Mouse (Mus musculus): ENCODE measurements at regions not wholly inside any gene's neighbourhood (a gene's known extent, or its start where the extent isn't known, plus 50 kb on each side); places are given as distances from the start of the nearest gene placed in this dataset.
A peak's percentile ranks its signal among the peaks of the same experiment; 100 is the strongest.
"Not testable (repeated sequence)": the region's sequence is repeated elsewhere in the genome, so short reads cannot be mapped to it uniquely, and the experiment has no call there.

GRCm38 (mm10) chr10:56841486-56841885 lies 464.4 kb downstream of the Gja1 start:
- no peaks in the 10 kb centered on the region for H3K9me3 ChIP-seq
- peak overlapping the region; percentile 48; the same call in 1 of the 2 replicates for H3K27ac ChIP-seq
- no peak overlapping the region for H3K4me3 ChIP-seq
- no peak overlapping the region for H3K4me2 ChIP-seq
- H3K36me3 ChIP-seq: no peaks in the 10 kb centered on the region
- H3K4me1 ChIP-seq: peaks cover 21% of the 10 kb centered on the region
- WGBS: 33% methylated on average over 8 of the region's 8 CpGs
- H3K9ac ChIP-seq: no peak overlapping the region
- ATAC-seq (ENCODE audit: insufficient number of reproducible peaks, insufficient read depth, low FRiP score, low TSS enrichment, low read depth): no peak
- no peaks in the 10 kb centered on the region for H3K27me3 ChIP-seq

GRCm38 (mm10) chr10:56841973-56842372 lies 464.8 kb downstream of the Gja1 start:
- Histone ChIP-seq H3K27ac (0 out of 2 replicates have a peak overlapping the region, but pooled peaks have one; percentile 48), H3K4me2 (no peak overlapping the region), H3K36me3 (no peaks in the 10 kb centered on the region), H3K4me1 (peaks cover 21% of the 10 kb centered on the region), H3K4me3 (no peak overlapping the region), H3K9ac (no peak overlapping the region), H3K9me3 (no peaks in the 10 kb centered on the region), H3K27me3 (no peaks in the 10 kb centered on the region)
- ATAC-seq (ENCODE audit: insufficient number of reproducible peaks, insufficient read depth, low FRiP score, low TSS enrichment, low read depth): no peak
- WGBS: 39% methylated on average over 1 of the region's 1 CpGs

- H3K27me3 ChIP-seq: no peaks in the 10 kb centered on the region
- H3K36me3 ChIP-seq: no peaks in the 10 kb centered on the region
- peaks cover 13% of the 10 kb centered on the region for H3K4me1 ChIP-seq
- 76% methylated on average over 2 of the region's 2 CpGs for WGBS
- no peak overlapping the region for H3K9ac ChIP-seq
- H3K27ac ChIP-seq: no peak overlapping the region
- ATAC-seq (ENCODE audit: insufficient number of reproducible peaks, insufficient read depth, low FRiP score, low TSS enrichment, low read depth): no peak
- H3K9me3 ChIP-seq: no peaks in the 10 kb centered on the region
- H3K4me2 ChIP-seq: no peak overlapping the region
- H3K4me3 ChIP-seq: no peak overlapping the region
These were observed 475.4 kb downstream of the Gja1 start for GRCm38 (mm10) chr10:56852484-56852883.

GRCm38 (mm10) chr10:56856186-56856585 lies 479.1 kb downstream of the Gja1 start:
- WGBS: 88% methylated on average over 6 of the region's 6 CpGs
- Histone ChIP-seq H3K27me3 (no peaks in the 10 kb centered on the region), H3K4me2 (no peak overlapping the region), H3K4me3 (no peak overlapping the region), H3K4me1 (0 out of 2 replicates have a peak, but pooled peaks cover 3% of the 10 kb centered on the region), H3K9me3 (no peaks in the 10 kb centered on the region), H3K9ac (no peak overlapping the region), H3K36me3 (no peaks in the 10 kb centered on the region), H3K27ac (no peak overlapping the region)
- no peak for ATAC-seq (ENCODE audit: insufficient number of reproducible peaks, insufficient read depth, low FRiP score, low TSS enrichment, low read depth)

DNA sequence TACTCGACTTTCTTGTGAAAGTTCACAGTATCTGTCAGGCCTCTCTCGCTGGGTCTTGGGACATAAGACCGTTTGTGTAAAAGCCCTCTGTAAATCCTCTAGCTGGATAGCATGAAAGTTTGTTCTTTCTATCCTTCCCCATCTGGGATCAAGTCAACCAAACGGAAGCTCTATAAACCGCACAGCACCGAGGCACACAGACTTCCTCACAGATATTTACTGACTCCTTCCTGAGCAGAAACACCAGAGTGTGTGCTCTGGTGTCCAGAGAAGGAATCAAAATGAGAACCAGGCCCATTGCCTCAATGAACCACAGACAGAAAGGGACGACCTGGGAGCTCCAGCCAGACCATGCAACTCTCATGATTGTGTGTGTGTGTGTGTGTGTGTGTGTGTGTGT lies 502.6 kb downstream of the Gja1 start:
- Histone ChIP-seq H3K36me3 (no peaks in the 10 kb centered on the region), H3K4me2 (no peak overlapping the region), H3K27ac (no peak overlapping the region), H3K4me1 (peaks cover 12% of the 10 kb centered on the region), H3K9me3 (no peaks in the 10 kb centered on the region), H3K4me3 (no peak overlapping the region), H3K27me3 (no peaks in the 10 kb centered on the region), H3K9ac (no peak overlapping the region)
- no peak for ATAC-seq (ENCODE audit: insufficient number of reproducible peaks, insufficient read depth, low FRiP score, low TSS enrichment, low read depth)
- WGBS: 62% methylated on average over 7 of the region's 7 CpGs

DNA sequence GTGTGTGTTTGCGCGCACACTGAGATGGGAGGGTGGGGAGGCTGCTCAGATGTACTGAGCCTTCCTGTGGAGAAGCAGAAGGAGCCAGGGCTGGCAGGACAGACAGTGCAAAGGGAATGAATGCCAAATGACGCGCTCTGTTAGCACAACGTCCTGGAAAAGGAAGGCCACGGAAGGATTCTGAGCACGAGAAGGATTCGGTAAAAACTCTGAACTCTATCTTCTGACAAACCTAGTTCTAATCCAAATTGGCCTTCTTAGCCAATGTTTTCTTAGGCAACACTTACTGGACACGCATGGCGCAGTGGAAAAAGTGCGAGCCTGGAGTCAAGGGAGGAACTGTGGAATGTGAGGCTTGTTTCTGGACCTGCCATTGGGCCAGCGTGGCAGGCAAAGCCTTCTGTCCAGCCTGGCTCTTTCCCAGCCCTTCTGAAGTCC lies 503.0 kb downstream of the Gja1 start:
- no peaks in the 10 kb centered on the region for H3K36me3 ChIP-seq
- no peak overlapping the region for H3K9ac ChIP-seq
- no peaks in the 10 kb centered on the region for H3K27me3 ChIP-seq
- no peak overlapping the region for H3K4me2 ChIP-seq
- 66% methylated on average over 12 of the region's 12 CpGs for WGBS
- no peak overlapping the region for H3K4me3 ChIP-seq
- no peak overlapping the region for H3K27ac ChIP-seq
- H3K4me1 ChIP-seq: peaks cover 16% of the 10 kb centered on the region
- no peak for ATAC-seq (ENCODE audit: insufficient number of reproducible peaks, insufficient read depth, low FRiP score, low TSS enrichment, low read depth)
- H3K9me3 ChIP-seq: no peaks in the 10 kb centered on the region

GRCm38 (mm10) chr10:56884456-56885410 lies 507.6 kb downstream of the Gja1 start:
- H3K4me1 ChIP-seq: peaks cover 15% of the 10 kb centered on the region
- no peaks in the 10 kb centered on the region for H3K36me3 ChIP-seq
- H3K4me3 ChIP-seq: no peak overlapping the region
- no peak overlapping the region for H3K27ac ChIP-seq
- no peak overlapping the region for H3K9ac ChIP-seq
- ATAC-seq (ENCODE audit: insufficient number of reproducible peaks, insufficient read depth, low FRiP score, low TSS enrichment, low read depth): no peak
- no peaks in the 10 kb centered on the region for H3K9me3 ChIP-seq
- 71% methylated on average over 4 of the region's 4 CpGs for WGBS
- no peak overlapping the region for H3K4me2 ChIP-seq
- H3K27me3 ChIP-seq: no peaks in the 10 kb centered on the region

DNA sequence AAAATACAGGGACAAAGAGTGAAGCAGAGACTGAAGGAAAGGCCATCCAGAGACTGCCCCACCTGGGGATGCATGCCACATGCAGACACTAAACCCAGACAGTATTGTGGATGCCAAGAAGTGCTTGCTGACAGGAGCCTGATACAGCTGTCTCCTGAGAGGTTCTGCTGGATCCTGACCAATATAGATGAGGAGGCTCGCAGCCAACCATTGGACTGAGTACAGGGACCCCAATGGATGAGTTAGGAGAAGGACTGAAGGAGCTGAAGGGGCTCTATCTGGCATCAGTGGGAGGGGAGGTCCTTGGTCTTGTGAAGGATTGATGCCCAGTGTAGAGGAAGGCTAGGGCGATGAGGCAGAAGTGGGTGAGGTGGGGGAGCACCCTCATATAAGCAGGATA lies 514.4 kb downstream of the Gja1 start:
- 99% methylated on average over 2 of the region's 2 CpGs for WGBS
- not testable (repeated sequence) for H3K9me3 ChIP-seq; H3K9ac ChIP-seq; H3K36me3 ChIP-seq; H3K4me2 ChIP-seq; H3K27me3 ChIP-seq; H3K27ac ChIP-seq; H3K4me3 ChIP-seq; ATAC-seq (ENCODE audit: insufficient number of reproducible peaks, insufficient read depth, low FRiP score, low TSS enrichment, low read depth)
- H3K4me1 ChIP-seq: peaks cover 12% of the 10 kb centered on the region

GRCm38 (mm10) chr10:56892666-56893209 lies 515.6 kb downstream of the Gja1 start:
- 50% methylated on average over 10 of the region's 10 CpGs for WGBS
- Histone ChIP-seq H3K9me3 (no peaks in the 10 kb centered on the region), H3K4me1 (peaks cover 12% of the 10 kb centered on the region), H3K36me3 (no peaks in the 10 kb centered on the region), H3K27ac (peak overlapping the region; percentile 64), H3K9ac (no peak overlapping the region), H3K4me2 (0 out of 2 replicates have a peak overlapping the region, but pooled peaks have one; percentile 11), H3K4me3 (no peak overlapping the region), H3K27me3 (no peaks in the 10 kb centered on the region)
- no peak for ATAC-seq (ENCODE audit: insufficient number of reproducible peaks, insufficient read depth, low FRiP score, low TSS enrichment, low read depth)

- H3K9me3 ChIP-seq: no peaks in the 10 kb centered on the region
- ATAC-seq (ENCODE audit: insufficient number of reproducible peaks, insufficient read depth, low FRiP score, low TSS enrichment, low read depth): 0 out of 2 replicates have a peak, but pooled peaks have one; percentile 32
- H3K4me2 ChIP-seq: peak overlapping the region; percentile 11; the same call in 1 of the 2 replicates
- peaks cover 12% of the 10 kb centered on the region for H3K4me1 ChIP-seq
- no peaks in the 10 kb centered on the region for H3K36me3 ChIP-seq
- 19% methylated on average over 8 of the region's 8 CpGs for WGBS
- H3K9ac ChIP-seq: no peak overlapping the region
- H3K4me3 ChIP-seq: no peak overlapping the region
- peak overlapping the region; percentile 64 for H3K27ac ChIP-seq
- H3K27me3 ChIP-seq: no peaks in the 10 kb centered on the region
These were observed 516.1 kb downstream of the Gja1 start for GRCm38 (mm10) chr10:56893210-56893705.

DNA sequence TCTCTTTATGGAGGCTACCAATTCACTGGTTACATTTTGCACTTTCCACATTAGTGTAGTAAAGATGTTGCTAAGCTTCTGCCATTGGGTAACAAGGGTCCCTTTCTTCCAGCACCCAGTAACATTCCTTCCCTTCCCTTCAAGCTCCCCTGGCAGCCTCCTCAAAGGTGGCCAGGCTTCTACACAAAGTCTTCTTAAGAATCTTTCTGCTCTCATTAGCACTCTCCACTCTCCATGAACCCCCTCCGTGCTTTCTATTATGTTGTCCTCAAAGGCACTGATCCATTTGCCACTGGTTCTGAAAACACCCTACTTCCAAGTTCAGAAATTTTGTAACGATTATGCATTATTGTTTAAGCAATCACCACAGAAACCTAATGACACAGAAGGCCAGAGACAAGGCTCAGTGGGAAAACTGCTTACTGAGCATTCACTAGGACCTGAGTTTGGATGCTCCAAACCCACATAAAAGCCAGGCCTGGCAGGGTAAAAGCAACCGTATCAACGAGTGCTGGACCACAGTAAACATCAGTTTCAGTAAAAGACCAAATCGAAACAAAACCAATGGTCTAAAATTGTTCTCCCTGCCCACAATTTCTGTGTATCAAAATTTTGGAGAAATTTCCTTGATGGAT lies 522.6 kb downstream of the Gja1 start:
- Histone ChIP-seq H3K27me3 (no peaks in the 10 kb centered on the region), H3K27ac (no peak overlapping the region), H3K9ac (no peak overlapping the region), H3K4me1 (no peaks in the 10 kb centered on the region), H3K36me3 (no peaks in the 10 kb centered on the region), H3K4me3 (no peak overlapping the region), H3K4me2 (no peak overlapping the region), H3K9me3 (no peaks in the 10 kb centered on the region)
- WGBS: 74% methylated on average over 5 of the region's 5 CpGs
- ATAC-seq (ENCODE audit: insufficient number of reproducible peaks, insufficient read depth, low FRiP score, low TSS enrichment, low read depth): no peak
